Mouse (Mus musculus) heart, embryonic 15.5 days (tissue): ENCODE measurements around the gene Stn1. TPM values are rescaled to one million over a fixed set of nuclear protein-coding genes. Genes with fewer than 3 reads are reported as not detected.

ENCODE experiments used
- ATAC-seq: fragments of 200-750 bp; cut with Nextera tagmentation; replicated peaks from 2 replicates; pipeline ENCODE4 v1.8.0; 2017; ENCODE audit warnings: low read depth, moderate TSS enrichment; ENCODE audit not compliant: insufficient number of reproducible peaks, insufficient read depth, low FRiP score
- H3K27ac ChIP-seq: fragments of 300-500 bp; sonication (generic); 2 replicates; pipeline ENCODE4 v1.5.1; 2015; ENCODE audit warnings: mild to moderate bottlenecking, inconsistent platforms
- H3K27me3 ChIP-seq: fragments of 300-500 bp; sonication (generic); 2 replicates; pipeline ENCODE4 v1.6.1; 2015; ENCODE audit warnings: inconsistent platforms
- H3K36me3 ChIP-seq: fragments of 300-500 bp; sonication (generic); 2 replicates; pipeline ENCODE4 v1.6.1; 2015; ENCODE audit warnings: mild to moderate bottlenecking, inconsistent platforms
- H3K4me1 ChIP-seq: fragments of 300-500 bp; sonication (generic); replicated peaks from 2 replicates; pipeline ENCODE4 v1.6.1; 2015; ENCODE audit warnings: inconsistent platforms
- H3K4me2 ChIP-seq: fragments of 300-500 bp; sonication (generic); 2 replicates; pipeline ENCODE4 v1.6.1; 2015; ENCODE audit warnings: inconsistent platforms, mild to moderate bottlenecking, moderate library complexity
- H3K4me3 ChIP-seq: fragments of 300-500 bp; sonication (generic); 2 replicates; pipeline ENCODE4 v1.5.1; 2015; ENCODE audit warnings: mild to moderate bottlenecking, inconsistent platforms
- H3K9ac ChIP-seq: fragments of 300-500 bp; sonication (generic); 2 replicates; pipeline ENCODE4 v1.6.1; 2015; ENCODE audit warnings: mild to moderate bottlenecking, inconsistent platforms
- H3K9me3 ChIP-seq: fragments of 300-500 bp; sonication (generic); replicated peaks from 2 replicates; pipeline ENCODE4 v1.6.1; 2016; ENCODE audit warnings: inconsistent platforms
- WGBS: fragments of 180-500 bp; shearing (Covaris S2); methylation state at CpG from one replicate; pipeline ENCODE4 v1.1.7; 2015; ENCODE audit warnings: mixed read lengths; 5-methylcytosine and 5-hydroxymethylcytosine counted together
- polyA plus RNA-seq: library from polyadenylated mRNA; unstranded; fragments of >200 nt; fragmentation: Nextera tagmentation; extraction: Ambion mirVana; gene quantifications from 2 replicates; pipeline ENCODE4 v1.2.1, GENCODE M21; 2015

Stn1 gene
- polyA plus RNA-seq, 1 experiment from 2014 or later: 29.0 TPM

GRCm38 (mm10) chr19:47565031-47565654, 27.8 kb upstream of the Stn1 start:
- Histone ChIP-seq H3K4me2 (no peak overlapping the region), H3K27ac (no peak overlapping the region)

DNA sequence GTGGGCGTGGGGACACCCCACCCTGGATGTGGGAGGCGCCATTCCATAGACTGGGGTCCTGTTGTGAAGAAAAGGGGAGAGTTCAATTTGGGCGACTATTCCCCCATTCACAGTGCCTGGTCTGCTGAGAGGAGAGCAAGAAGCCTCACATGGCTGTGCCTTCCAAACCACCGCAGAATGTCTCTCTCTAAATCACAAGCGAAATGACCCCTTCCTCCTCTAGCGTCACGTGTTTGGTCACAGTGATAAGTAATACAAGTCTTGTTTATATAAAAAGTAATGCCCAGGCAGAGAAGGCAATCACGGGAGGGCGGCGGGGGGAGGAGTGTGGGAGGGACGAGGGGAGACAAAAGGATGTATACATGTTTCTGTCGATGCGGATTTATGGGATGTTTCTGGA, 26.4 kb upstream of the Stn1 start:
- Histone ChIP-seq H3K4me2 (no peak overlapping the region), H3K27me3 (no peaks in the 10 kb centered on the region), H3K9me3 (no peaks in the 10 kb centered on the region), H3K36me3 (no peaks in the 10 kb centered on the region), H3K27ac (no peak overlapping the region), H3K4me1 (peaks cover 34% of the 10 kb centered on the region), H3K9ac (no peak overlapping the region), H3K4me3 (no peak overlapping the region)
- no peak for ATAC-seq
- WGBS: 63% methylated on average over 13 of the region's 13 CpGs

More at GRCm38 (mm10) chr19:47565031-47565654, 27.8 kb upstream of the Stn1 start:
- H3K9me3 ChIP-seq: no peaks in the 10 kb centered on the region
- no peak overlapping the region for H3K4me3 ChIP-seq
- peaks cover 25% of the 10 kb centered on the region for H3K4me1 ChIP-seq
- H3K36me3 ChIP-seq: no peaks in the 10 kb centered on the region
- no peaks in the 10 kb centered on the region for H3K27me3 ChIP-seq
- no peak overlapping the region for H3K9ac ChIP-seq
- WGBS: 73% methylated on average over 17 of the region's 17 CpGs
- ATAC-seq: no peak

DNA sequence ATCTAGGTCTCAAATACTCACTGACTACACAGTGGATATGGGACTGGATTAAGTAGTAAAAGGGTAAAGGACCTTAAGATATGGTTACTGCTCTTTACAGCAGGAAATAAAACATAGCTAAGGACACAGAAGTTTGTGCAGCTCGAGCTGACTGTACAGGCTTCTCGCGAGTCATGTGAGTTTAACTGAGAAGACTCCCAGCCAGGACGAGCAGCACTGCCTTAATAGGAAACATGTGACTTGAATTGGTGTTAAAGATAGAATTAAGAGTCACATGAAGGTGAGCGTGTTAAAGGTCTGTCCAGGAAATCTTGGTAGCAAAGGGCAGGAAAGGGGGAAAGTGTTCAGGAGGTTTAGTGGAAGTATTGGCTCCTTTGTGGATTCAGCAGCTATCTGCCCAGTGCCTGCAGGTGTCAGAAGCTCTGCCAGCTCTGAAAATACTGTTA, 24.7 kb upstream of the Stn1 start:
- peak; percentile 67 for ATAC-seq

DNA sequence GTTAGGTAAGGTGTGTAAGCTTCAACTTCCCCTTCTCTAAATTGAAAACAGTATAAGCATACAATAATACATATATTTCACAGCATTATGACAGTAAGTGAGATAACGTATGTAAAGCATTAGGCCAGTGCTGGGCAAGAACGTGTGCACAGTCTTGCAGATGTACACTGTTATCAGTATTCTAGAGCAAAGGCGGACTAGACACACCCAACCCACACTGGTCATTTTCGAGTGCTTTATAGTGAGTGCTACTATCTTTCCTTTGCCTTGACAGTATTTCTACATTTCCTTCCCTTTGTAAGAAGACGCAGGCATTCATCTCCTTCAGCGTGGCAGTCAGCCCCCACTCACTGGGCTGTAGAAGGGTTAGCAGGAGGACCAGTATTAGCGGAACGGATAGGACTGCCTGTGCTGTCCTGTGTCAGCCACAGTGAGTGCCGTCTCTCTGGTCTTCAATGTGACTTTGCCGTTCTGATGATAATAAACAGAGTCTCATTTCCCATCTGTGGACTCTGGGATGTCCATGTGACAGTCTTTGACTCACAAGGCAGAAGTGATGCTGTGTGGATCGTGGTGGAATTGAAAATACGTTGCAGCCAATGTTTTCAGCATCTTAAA, 23.3 kb upstream of the Stn1 start:
- Histone ChIP-seq H3K9me3 (no peaks in the 10 kb centered on the region), H3K27ac (0 out of 2 replicates have a peak overlapping the region, but pooled peaks have one; percentile 1), H3K4me1 (peaks cover 34% of the 10 kb centered on the region), H3K27me3 (no peaks in the 10 kb centered on the region), H3K36me3 (no peaks in the 10 kb centered on the region), H3K9ac (no peak overlapping the region), H3K4me3 (no peak overlapping the region), H3K4me2 (no peak overlapping the region)
- ATAC-seq: no peak
- WGBS: 63% methylated on average over 12 of the region's 12 CpGs

More for the DNA sequence above, 24.7 kb upstream of the Stn1 start:
- Histone ChIP-seq H3K9ac (no peak overlapping the region), H3K4me1 (peaks cover 34% of the 10 kb centered on the region), H3K4me2 (no peak overlapping the region), H3K4me3 (no peak overlapping the region), H3K27me3 (no peaks in the 10 kb centered on the region), H3K36me3 (no peaks in the 10 kb centered on the region), H3K27ac (peak overlapping the region; percentile 84), H3K9me3 (no peaks in the 10 kb centered on the region)
- WGBS: 29% methylated on average over 5 of the region's 5 CpGs

- no peaks in the 10 kb centered on the region for H3K27me3 ChIP-seq
- ATAC-seq: no peak; the same call in 1 of the 2 replicates
- no peak overlapping the region for H3K4me2 ChIP-seq
- H3K9ac ChIP-seq: no peak overlapping the region
- peaks cover 34% of the 10 kb centered on the region for H3K4me1 ChIP-seq
- H3K4me3 ChIP-seq: no peak overlapping the region
- WGBS: 39% methylated on average over 14 of the region's 14 CpGs
- H3K36me3 ChIP-seq: no peaks in the 10 kb centered on the region
- peak overlapping the region; percentile 65 for H3K27ac ChIP-seq
- no peaks in the 10 kb centered on the region for H3K9me3 ChIP-seq
These were observed 22.6 kb upstream of the Stn1 start for GRCm38 (mm10) chr19:47559751-47560512.

- no peak overlapping the region for H3K4me3 ChIP-seq
- H3K27ac ChIP-seq: peak overlapping the region; percentile 65
- H3K9ac ChIP-seq: no peak overlapping the region
- H3K4me2 ChIP-seq: no peak overlapping the region
- H3K27me3 ChIP-seq: no peaks in the 10 kb centered on the region
- peaks cover 34% of the 10 kb centered on the region for H3K4me1 ChIP-seq
- 73% methylated on average over 5 of the region's 5 CpGs for WGBS
- ATAC-seq: no peak
- no peaks in the 10 kb centered on the region for H3K36me3 ChIP-seq
- H3K9me3 ChIP-seq: no peaks in the 10 kb centered on the region
These were observed 21.8 kb upstream of the Stn1 start for GRCm38 (mm10) chr19:47559145-47559544.

- no peaks in the 10 kb centered on the region for H3K4me1 ChIP-seq
- no peak for ATAC-seq
- no peaks in the 10 kb centered on the region for H3K9me3 ChIP-seq
- no peak overlapping the region for H3K4me3 ChIP-seq
- 80% methylated on average over 4 of the region's 4 CpGs for WGBS
- no peak overlapping the region for H3K9ac ChIP-seq
- H3K36me3 ChIP-seq: no peaks in the 10 kb centered on the region
- H3K27me3 ChIP-seq: no peaks in the 10 kb centered on the region
- no peak overlapping the region for H3K27ac ChIP-seq
- no peak overlapping the region for H3K4me2 ChIP-seq
These were observed 12.3 kb upstream of the Stn1 start for GRCm38 (mm10) chr19:47549584-47549983.

- Histone ChIP-seq H3K4me2 (no peak overlapping the region), H3K27ac (no peak overlapping the region), H3K27me3 (no peaks in the 10 kb centered on the region), H3K4me1 (no peaks in the 10 kb centered on the region), H3K4me3 (no peak overlapping the region), H3K36me3 (no peaks in the 10 kb centered on the region), H3K9me3 (no peaks in the 10 kb centered on the region), H3K9ac (no peak overlapping the region)
- WGBS: 72% methylated on average over 9 of the region's 9 CpGs
- no peak for ATAC-seq
These were observed 11.9 kb upstream of the Stn1 start for GRCm38 (mm10) chr19:47549174-47549573.

DNA sequence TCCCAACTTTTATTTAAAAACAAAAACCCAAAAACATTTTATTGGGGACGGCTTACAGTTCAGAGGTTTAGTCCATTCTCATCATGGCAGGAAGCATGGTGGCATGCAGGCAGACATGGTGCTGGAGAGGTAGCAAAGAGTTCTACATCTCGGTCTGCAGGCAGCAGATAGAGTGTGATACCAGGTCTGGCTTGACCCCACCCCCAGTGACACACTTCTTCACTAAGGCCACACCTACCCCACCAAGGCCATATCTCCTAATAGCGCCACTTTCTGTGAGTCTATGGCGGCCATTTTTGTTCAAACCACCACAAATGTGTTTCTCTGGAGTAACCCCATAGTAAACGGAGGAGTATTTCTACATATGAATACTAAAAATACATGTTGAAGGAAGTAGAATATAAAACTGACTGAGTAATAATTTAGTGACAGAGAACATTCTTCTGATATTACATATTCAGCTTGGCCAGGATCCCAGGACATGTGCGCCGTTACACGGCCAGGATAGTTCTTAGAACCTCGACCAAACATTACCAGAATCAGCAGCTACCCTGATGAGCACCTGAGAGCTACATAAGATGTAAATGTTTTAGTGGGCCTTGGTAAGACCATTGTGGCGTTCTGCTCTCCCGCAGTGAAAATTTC, 11.2 kb upstream of the Stn1 start:
- H3K9me3 ChIP-seq: no peaks in the 10 kb centered on the region
- 75% methylated on average over 11 of the region's 11 CpGs for WGBS
- no peaks in the 10 kb centered on the region for H3K36me3 ChIP-seq
- no peak overlapping the region for H3K27ac ChIP-seq
- ATAC-seq: no peak
- H3K4me1 ChIP-seq: no peaks in the 10 kb centered on the region
- no peak overlapping the region for H3K4me3 ChIP-seq
- H3K4me2 ChIP-seq: no peak overlapping the region
- no peaks in the 10 kb centered on the region for H3K27me3 ChIP-seq
- no peak overlapping the region for H3K9ac ChIP-seq

DNA sequence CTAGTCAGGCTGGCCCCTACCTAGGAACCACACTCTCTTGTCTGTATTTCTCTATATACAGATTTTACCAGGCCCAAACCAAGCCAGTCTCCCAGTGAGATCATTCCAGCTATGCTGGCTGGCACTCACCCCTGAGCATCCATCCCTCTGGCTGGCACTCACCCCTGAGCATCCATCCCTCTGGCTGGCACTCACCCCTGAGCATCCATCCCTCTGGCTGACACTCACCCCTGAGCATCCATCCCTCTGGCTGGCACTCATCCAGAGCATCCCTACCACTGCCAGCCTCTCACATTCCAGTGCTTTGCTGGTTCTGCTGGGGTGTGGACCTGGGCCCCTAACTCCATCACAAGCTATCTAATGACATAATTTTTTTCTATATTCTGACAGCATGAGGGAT, 8.2 kb upstream of the Stn1 start:
- Histone ChIP-seq H3K4me3 (no peak overlapping the region), H3K9ac (no peak overlapping the region), H3K4me1 (peaks cover 3% of the 10 kb centered on the region; the same call in 1 of the 2 replicates), H3K4me2 (no peak overlapping the region), H3K27me3 (no peaks in the 10 kb centered on the region), H3K36me3 (no peaks in the 10 kb centered on the region), H3K27ac (no peak overlapping the region), H3K9me3 (no peaks in the 10 kb centered on the region)
- no peak for ATAC-seq

GRCm38 (mm10) chr19:47545055-47545454, 7.7 kb upstream of the Stn1 start:
- ATAC-seq: no peak
- 74% methylated on average over 3 of the region's 3 CpGs for WGBS
- peaks cover 3% of the 10 kb centered on the region; the same call in 1 of the 2 replicates for H3K4me1 ChIP-seq
- no peak overlapping the region for H3K4me3 ChIP-seq
- H3K27me3 ChIP-seq: no peaks in the 10 kb centered on the region
- no peak overlapping the region for H3K27ac ChIP-seq
- H3K9ac ChIP-seq: no peak overlapping the region
- no peaks in the 10 kb centered on the region for H3K9me3 ChIP-seq
- no peak overlapping the region for H3K4me2 ChIP-seq
- H3K36me3 ChIP-seq: no peaks in the 10 kb centered on the region
